In genomic region chr6:31220184-31220931, GRCm38 (mm10) we compare ENCODE assay signal across 8 mouse cellular contexts.
DNase-seq lines count a peak whose midpoint lies in the region; ATAC-seq and TF ChIP-seq lines count a peak whose summit lies in the region.

No protein-coding gene starts in this region.

- peak; percentile 73 for DNase-seq in layer of hippocampus, adult 11-12 months (ENCODE audit: low spot score)
- DNase-seq in layer of hippocampus, adult 9-10 months (ENCODE audit: low spot score): no peak
- peak; percentile 83 for DNase-seq in embryonic facial prominence, embryonic 10.5 days (ENCODE audit: low spot score)
- peak; percentile 99 for DNase-seq in heart, adult 11 months
- DNase-seq in midbrain, embryonic 14.5 days: peak; percentile 73
- DNase-seq in splenic B cell, adult 2 months (ENCODE audit: low read depth, low spot score): peak; percentile 54

- peaks cover 51% of the 10 kb centered on the region for H3K4me1 ChIP-seq in embryonic facial prominence, embryonic 10.5 days
- peaks cover 9% of the 10 kb centered on the region; the same call in 1 of the 2 replicates for H3K4me1 ChIP-seq in intestine, postnatal 0 days (replicated peaks; ENCODE audit: control insufficient read depth, insufficient read depth, low read length)
- peaks cover 37% of the 10 kb centered on the region for H3K4me1 ChIP-seq in limb, embryonic 15.5 days
- peaks cover 32% of the 10 kb centered on the region for H3K4me1 ChIP-seq in midbrain, embryonic 14.5 days (ENCODE audit: control insufficient read depth, insufficient read depth, low read length)

- no peaks in the 10 kb centered on the region for H3K36me3 ChIP-seq in embryonic facial prominence, embryonic 10.5 days (replicated peaks)
- no peaks in the 10 kb centered on the region for H3K36me3 ChIP-seq in intestine, postnatal 0 days (ENCODE audit: control insufficient read depth, insufficient read depth)
- no peaks in the 10 kb centered on the region for H3K36me3 ChIP-seq in limb, embryonic 15.5 days
- no peaks in the 10 kb centered on the region for H3K36me3 ChIP-seq in midbrain, embryonic 14.5 days (ENCODE audit: control insufficient read depth, insufficient read depth, low read length)
- H3K36me3 ChIP-seq in splenic B cell, adult 2 months (ENCODE audit: control insufficient read depth, insufficient read depth, low read length, poor library complexity, severe bottlenecking): no peaks in the 10 kb centered on the region

- H3K4me2 ChIP-seq in intestine, postnatal 0 days (replicated peaks; ENCODE audit: low read depth): peak overlapping the region; percentile 63
- peak overlapping the region; percentile 52 for H3K4me2 ChIP-seq in limb, embryonic 15.5 days
- H3K4me2 ChIP-seq in midbrain, embryonic 14.5 days (ENCODE audit: low read length): peak overlapping the region; percentile 63

- no peak overlapping the region; the same call in 1 of the 2 replicates for H3K27ac ChIP-seq in embryonic facial prominence, embryonic 10.5 days (replicated peaks)
- no peak overlapping the region for H3K27ac ChIP-seq in intestine, postnatal 0 days (ENCODE audit: low read depth, low read length)
- H3K27ac ChIP-seq in limb, embryonic 15.5 days: no peak overlapping the region
- H3K27ac ChIP-seq in midbrain, embryonic 14.5 days (replicated peaks; ENCODE audit: low read depth, low read length): no peak overlapping the region

- H3K9ac ChIP-seq in intestine, postnatal 0 days (ENCODE audit: low read depth, low read length): 0 out of 2 replicates have a peak overlapping the region, but pooled peaks have one; percentile 1
- no peak overlapping the region for H3K9ac ChIP-seq in limb, embryonic 15.5 days
- H3K9ac ChIP-seq in midbrain, embryonic 14.5 days (replicated peaks; ENCODE audit: low read length): peak overlapping the region; percentile 34; the same call in 1 of the 2 replicates

- H3K27me3 ChIP-seq in embryonic facial prominence, embryonic 10.5 days (replicated peaks; ENCODE audit: low read depth, poor library complexity, severe bottlenecking): peaks cover 89% of the 10 kb centered on the region
- peaks cover 51% of the 10 kb centered on the region for H3K27me3 ChIP-seq in intestine, postnatal 0 days (replicated peaks; ENCODE audit: control insufficient read depth, insufficient read depth, low read length)
- peaks cover 86% of the 10 kb centered on the region for H3K27me3 ChIP-seq in limb, embryonic 15.5 days
- peaks cover 30% of the 10 kb centered on the region for H3K27me3 ChIP-seq in midbrain, embryonic 14.5 days (ENCODE audit: control insufficient read depth, insufficient read depth, low read length)
- 0 out of 2 replicates have a peak, but pooled peaks cover 3% of the 10 kb centered on the region for H3K27me3 ChIP-seq in splenic B cell, adult 2 months (ENCODE audit: control insufficient read depth, insufficient read depth, low read length, poor library complexity, severe bottlenecking)

- WGBS in embryonic facial prominence, embryonic 10.5 days: 1% methylated on average over 30 of the region's 30 CpGs
- 3% methylated on average over 30 of the region's 30 CpGs for WGBS in intestine, postnatal 0 days
- under 1% methylated on average over 30 of the region's 30 CpGs for WGBS in limb, embryonic 15.5 days
- WGBS in midbrain, embryonic 14.5 days: 2% methylated on average over 30 of the region's 30 CpGs

- ATAC-seq in intestine, postnatal 0 days: no peak
- no peak for ATAC-seq in limb, embryonic 15.5 days (ENCODE audit: insufficient number of reproducible peaks, low FRiP score, low TSS enrichment, low read depth)
- no peak for ATAC-seq in midbrain, embryonic 14.5 days (ENCODE audit: low FRiP score, low TSS enrichment)

- H3K9me3 ChIP-seq in embryonic facial prominence, embryonic 10.5 days: no peaks in the 10 kb centered on the region
- H3K9me3 ChIP-seq in intestine, postnatal 0 days (ENCODE audit: control insufficient read depth): no peaks in the 10 kb centered on the region
- no peaks in the 10 kb centered on the region for H3K9me3 ChIP-seq in limb, embryonic 15.5 days
- H3K9me3 ChIP-seq in midbrain, embryonic 14.5 days (ENCODE audit: control insufficient read depth, low read length): no peaks in the 10 kb centered on the region

- peak overlapping the region; percentile 56 for H3K4me3 ChIP-seq in embryonic facial prominence, embryonic 10.5 days
- H3K4me3 ChIP-seq in intestine, postnatal 0 days (ENCODE audit: low read depth, low read length): peak overlapping the region; percentile 27
- H3K4me3 ChIP-seq in limb, embryonic 15.5 days: peak overlapping the region; percentile 31
- H3K4me3 ChIP-seq in midbrain, embryonic 14.5 days (replicated peaks; ENCODE audit: low read depth, low read length): peak overlapping the region; percentile 29

- TF ChIP-seq CTCF in intestine, postnatal 0 days (IDR thresholded peaks at IDR 0.05; ENCODE audit: low read depth): no peak
